Mouse (Mus musculus) kidney, embryonic 15.5 days (tissue): ENCODE measurements around the gene Gsk3b. TPM values are rescaled to one million over a fixed set of nuclear protein-coding genes. Genes with fewer than 3 reads are reported as not detected.

Experiments
- ATAC-seq: fragments of 200-750 bp; cut with Nextera tagmentation; replicated peaks from 2 replicates; pipeline ENCODE4 v1.8.0; 2017; ENCODE audit warnings: moderate TSS enrichment; ENCODE audit not compliant: low FRiP score
- H3K27ac ChIP-seq: fragments of 300-500 bp; sonication (generic); 2 replicates; pipeline ENCODE4 v1.5.1; 2015; ENCODE audit warnings: mild to moderate bottlenecking, inconsistent platforms
- H3K27me3 ChIP-seq: fragments of 300-500 bp; sonication (generic); 2 replicates; pipeline ENCODE4 v1.6.1; 2015; ENCODE audit warnings: inconsistent platforms
- H3K36me3 ChIP-seq: fragments of 300-500 bp; sonication (generic); 2 replicates; pipeline ENCODE4 v1.6.1; 2015; ENCODE audit warnings: inconsistent platforms
- H3K4me1 ChIP-seq: fragments of 300-500 bp; sonication (generic); 2 replicates; pipeline ENCODE4 v1.6.1; 2015; ENCODE audit warnings: inconsistent platforms
- H3K4me2 ChIP-seq: fragments of 300-500 bp; sonication (generic); 2 replicates; pipeline ENCODE4 v1.6.1; 2015; ENCODE audit warnings: moderate library complexity, mild to moderate bottlenecking, inconsistent platforms
- H3K4me3 ChIP-seq: fragments of 300-500 bp; sonication (generic); replicated peaks from 2 replicates; pipeline ENCODE4 v1.5.1; 2015; ENCODE audit warnings: mild to moderate bottlenecking, inconsistent platforms
- H3K9ac ChIP-seq: fragments of 300-500 bp; sonication (generic); 2 replicates; pipeline ENCODE4 v1.6.1; 2015; ENCODE audit warnings: mild to moderate bottlenecking, inconsistent platforms
- H3K9me3 ChIP-seq: fragments of 300-500 bp; sonication (generic); replicated peaks from 2 replicates; pipeline ENCODE4 v1.6.1; 2016; ENCODE audit warnings: inconsistent platforms
- WGBS: fragments of 180-500 bp; shearing (Covaris S2); methylation state at CpG from one replicate; pipeline ENCODE4 v1.1.7; 2015; ENCODE audit warnings: mixed read lengths; 5-methylcytosine and 5-hydroxymethylcytosine counted together
- polyA plus RNA-seq: library from polyadenylated mRNA; unstranded; fragments of >200 nt; fragmentation: Nextera tagmentation; extraction: Ambion mirVana; gene quantifications from 2 replicates; pipeline ENCODE4 v1.2.1, GENCODE M21; 2015

Gene Gsk3b
- polyA plus RNA-seq, 1 experiment from 2014 or later, result 58.4 TPM

DNA sequence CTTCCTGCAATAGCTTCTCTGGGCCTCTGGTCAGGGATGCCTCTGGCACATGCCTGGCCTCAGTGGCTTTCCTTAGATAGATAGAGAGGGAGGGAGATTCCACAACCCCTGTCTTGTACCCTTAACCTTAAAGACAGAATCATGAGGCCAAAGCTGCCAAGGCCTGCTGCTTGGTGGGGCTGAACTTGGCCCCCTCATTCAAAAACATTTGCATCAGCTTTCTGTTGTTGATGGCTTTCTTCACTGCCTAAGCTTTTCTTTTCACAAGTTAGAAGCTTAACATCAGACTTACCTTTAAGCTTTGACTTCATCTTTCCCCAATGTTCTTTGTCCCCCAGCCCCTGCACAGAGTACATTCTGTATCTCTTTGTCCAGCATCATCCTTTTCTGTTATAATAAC lies 61.8 kb downstream of the Gsk3b start:
- Histone ChIP-seq H3K36me3 (peaks cover 29% of the 10 kb centered on the region; the same call in 1 of the 2 replicates), H3K27ac (no peak overlapping the region), H3K4me2 (no peak overlapping the region), H3K4me3 (no peak overlapping the region), H3K4me1 (no peaks in the 10 kb centered on the region), H3K9me3 (no peaks in the 10 kb centered on the region), H3K27me3 (no peaks in the 10 kb centered on the region), H3K9ac (no peak overlapping the region)
- ATAC-seq, result no peak

DNA sequence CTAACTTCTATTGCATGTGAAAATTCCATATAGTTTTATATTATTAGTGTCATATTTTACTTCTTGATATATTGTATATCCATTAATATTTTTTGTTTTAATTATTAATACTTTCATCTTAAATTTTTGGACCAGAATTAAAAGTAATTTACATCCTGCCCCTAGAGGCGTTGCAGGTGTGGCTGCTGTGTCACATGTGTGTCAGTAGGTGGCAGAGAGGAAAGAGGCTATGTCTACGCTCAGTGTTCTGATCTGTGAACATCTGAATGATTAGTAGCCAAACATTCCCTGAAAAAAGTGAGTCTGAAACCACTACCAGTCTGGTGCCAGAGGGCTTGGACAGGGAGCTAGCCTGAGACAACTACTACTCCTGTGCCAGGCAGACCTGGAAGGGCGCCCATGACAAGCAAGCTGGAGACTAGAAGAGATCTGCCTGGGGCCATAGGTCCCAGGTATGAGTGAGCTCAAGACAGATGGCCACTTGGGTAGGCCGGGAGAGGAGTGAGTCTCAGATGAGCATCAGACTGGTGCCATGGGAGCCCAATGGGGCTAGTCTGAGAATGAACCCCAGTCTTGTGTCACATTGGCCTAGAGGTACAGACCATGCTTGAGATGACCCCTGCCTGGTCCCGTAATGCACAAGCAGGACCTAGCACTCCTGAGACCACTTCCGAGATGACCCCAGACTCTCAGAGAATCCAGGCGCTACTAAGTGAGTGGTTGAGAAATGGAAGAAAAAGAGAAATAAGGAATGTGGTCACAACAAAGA lies 69.2 kb downstream of the Gsk3b start:
- Histone ChIP-seq H3K9ac (no peak overlapping the region), H3K4me2 (no peak overlapping the region), H3K27me3 (no peaks in the 10 kb centered on the region), H3K9me3 (no peaks in the 10 kb centered on the region), H3K27ac (no peak overlapping the region), H3K4me1 (no peaks in the 10 kb centered on the region), H3K36me3 (peaks cover 13% of the 10 kb centered on the region; the same call in 1 of the 2 replicates), H3K4me3 (no peak overlapping the region)
- peak; percentile 43; the same call in 1 of the 2 replicates for ATAC-seq
- 90% methylated on average over 7 of the region's 7 CpGs for WGBS

DNA sequence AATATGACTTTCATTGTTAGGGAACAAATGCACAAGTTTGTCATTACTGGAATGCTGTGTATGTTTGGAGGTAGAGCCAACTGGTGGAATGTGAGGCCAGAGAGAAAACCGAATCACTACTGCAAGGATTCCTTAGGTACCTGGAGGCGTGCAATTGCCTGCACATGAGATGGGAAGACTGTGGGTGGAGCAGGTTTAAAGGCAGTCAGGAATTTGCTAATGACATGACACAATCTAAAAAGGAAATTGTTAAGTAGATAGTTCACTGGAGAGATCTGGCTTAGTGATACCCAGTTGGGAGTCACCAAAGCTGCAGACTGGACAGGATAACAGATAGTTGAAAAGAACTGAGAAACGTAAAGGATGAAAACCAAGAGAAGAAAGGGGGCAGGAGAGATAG lies 73.2 kb downstream of the Gsk3b start:
- Histone ChIP-seq H3K36me3 (peaks cover 7% of the 10 kb centered on the region; the same call in 1 of the 2 replicates), H3K9me3 (no peaks in the 10 kb centered on the region), H3K4me3 (no peak overlapping the region), H3K27me3 (no peaks in the 10 kb centered on the region), H3K27ac (no peak overlapping the region), H3K4me1 (no peaks in the 10 kb centered on the region), H3K9ac (no peak overlapping the region), H3K4me2 (no peak overlapping the region)
- no peak for ATAC-seq
- 67% methylated on average over 3 of the region's 3 CpGs for WGBS

DNA sequence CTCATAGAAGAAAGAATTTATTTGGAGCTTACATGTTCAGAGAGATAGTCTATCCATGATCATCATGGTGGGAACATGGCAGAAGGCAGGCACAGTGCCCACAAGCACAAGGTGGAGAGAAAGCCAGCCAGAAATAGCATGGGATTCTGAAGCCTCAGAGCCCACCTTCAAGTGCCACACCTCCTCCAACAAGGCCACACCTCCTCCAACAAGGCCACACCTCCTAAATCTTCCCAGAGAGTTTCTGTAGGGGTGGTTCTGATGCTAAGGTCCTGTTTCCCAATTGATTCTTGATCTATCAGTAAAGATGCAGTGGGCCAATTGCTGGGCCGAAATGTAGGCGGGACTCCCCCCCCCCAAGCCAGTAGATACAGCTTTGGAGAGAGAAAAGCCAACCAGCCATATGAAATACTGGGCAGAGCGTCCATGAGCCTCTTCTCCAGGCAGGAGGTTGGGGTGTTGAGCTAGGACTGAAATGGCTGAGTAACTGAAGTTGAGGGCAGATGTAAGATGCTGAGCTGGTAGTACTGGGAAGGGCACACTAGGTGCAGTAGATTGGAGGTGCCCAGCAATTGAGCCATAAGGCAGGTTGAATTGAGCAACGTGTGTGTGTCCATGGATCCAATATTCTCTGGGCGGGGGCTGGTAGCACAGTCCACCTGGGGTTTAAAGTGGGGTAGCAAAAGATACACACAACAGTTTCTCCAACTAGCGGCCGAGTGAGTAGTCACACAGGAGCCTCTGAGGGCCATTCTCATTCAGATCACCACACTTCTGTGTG lies 76.2 kb downstream of the Gsk3b start:
- H3K27ac ChIP-seq, result no peak overlapping the region
- H3K36me3 ChIP-seq, result peaks cover 4% of the 10 kb centered on the region; the same call in 1 of the 2 replicates
- no peak overlapping the region for H3K9ac ChIP-seq
- H3K27me3 ChIP-seq, result no peaks in the 10 kb centered on the region
- no peak overlapping the region for H3K4me2 ChIP-seq
- no peak overlapping the region for H3K4me3 ChIP-seq
- no peak for ATAC-seq
- H3K9me3 ChIP-seq, result no peaks in the 10 kb centered on the region
- H3K4me1 ChIP-seq, result no peaks in the 10 kb centered on the region
- WGBS, result 91% methylated on average over 7 of the region's 7 CpGs

DNA sequence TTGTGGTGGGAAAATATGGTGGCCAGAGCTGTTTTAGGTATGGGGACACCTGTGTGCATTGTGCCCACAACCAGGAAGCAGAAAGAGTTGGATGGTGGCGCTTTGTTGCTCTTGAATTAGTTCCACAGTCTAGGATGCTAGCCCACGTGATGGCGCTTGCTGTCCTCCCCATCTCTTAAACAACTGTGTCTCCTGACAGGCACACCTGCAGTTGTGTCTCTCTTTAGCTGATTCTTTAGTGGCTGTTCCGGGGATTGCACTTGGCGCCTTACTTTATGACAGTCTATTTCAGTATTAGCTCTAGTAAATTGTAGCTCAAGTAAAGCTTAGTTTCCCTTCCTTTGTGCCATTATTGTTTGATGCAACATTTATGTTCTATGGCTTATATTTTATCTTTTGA lies 80.2 kb downstream of the Gsk3b start:
- 89% methylated on average over 5 of the region's 5 CpGs for WGBS
- Histone ChIP-seq H3K27ac (no peak overlapping the region), H3K4me3 (no peak overlapping the region), H3K9ac (no peak overlapping the region), H3K4me1 (no peaks in the 10 kb centered on the region), H3K4me2 (no peak overlapping the region), H3K9me3 (no peaks in the 10 kb centered on the region), H3K36me3 (peaks cover 19% of the 10 kb centered on the region), H3K27me3 (no peaks in the 10 kb centered on the region)
- no peak for ATAC-seq

DNA sequence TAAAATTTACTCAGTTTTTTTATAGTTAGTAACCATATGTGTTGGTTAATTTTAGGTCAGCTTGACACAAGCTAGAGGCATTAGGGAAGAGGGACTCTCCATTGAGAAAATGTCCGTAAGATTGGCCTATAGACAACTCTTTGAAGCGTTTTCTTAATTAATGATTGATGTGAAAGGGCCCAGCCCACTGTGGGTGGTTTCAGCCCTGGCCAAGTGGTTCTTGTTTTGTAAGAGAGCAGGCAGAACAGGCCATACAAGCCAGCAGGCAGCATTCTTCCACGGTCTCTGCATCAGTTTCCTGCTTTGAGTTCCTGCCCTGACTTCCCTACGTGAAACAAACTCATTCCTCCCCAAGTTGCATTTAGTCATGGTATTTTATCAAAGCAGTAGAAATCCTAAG lies 90.3 kb downstream of the Gsk3b start:
- WGBS, result 89% methylated on average over 4 of the region's 4 CpGs
- Histone ChIP-seq H3K4me2 (no peak overlapping the region), H3K9me3 (no peaks in the 10 kb centered on the region), H3K9ac (no peak overlapping the region), H3K27ac (no peak overlapping the region), H3K4me1 (no peaks in the 10 kb centered on the region), H3K36me3 (peaks cover 22% of the 10 kb centered on the region), H3K4me3 (no peak overlapping the region), H3K27me3 (no peaks in the 10 kb centered on the region)
- no peak for ATAC-seq

DNA sequence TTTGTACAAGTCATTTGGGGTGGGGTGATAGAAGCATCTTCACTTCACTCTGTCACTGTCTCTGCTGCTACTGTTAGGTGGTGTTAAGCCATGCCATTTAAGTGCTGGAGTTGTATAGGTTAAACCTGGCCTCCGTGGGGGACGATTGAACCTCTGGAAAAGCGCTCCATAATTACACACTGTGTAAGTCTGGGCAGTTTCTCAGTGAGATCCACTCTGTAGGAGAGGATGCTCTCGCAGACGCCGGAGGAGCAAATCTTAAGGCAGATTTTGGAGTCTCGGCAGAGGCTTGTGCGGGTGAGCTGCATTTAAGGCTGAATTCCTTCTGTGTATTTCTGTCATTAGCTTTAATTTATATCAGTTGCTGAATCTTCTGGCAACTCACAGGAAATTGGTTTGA lies 92.6 kb downstream of the Gsk3b start:
- Histone ChIP-seq H3K4me3 (no peak overlapping the region), H3K4me2 (no peak overlapping the region), H3K36me3 (peaks cover 33% of the 10 kb centered on the region), H3K9ac (no peak overlapping the region), H3K9me3 (no peaks in the 10 kb centered on the region), H3K27ac (no peak overlapping the region), H3K27me3 (no peaks in the 10 kb centered on the region), H3K4me1 (no peaks in the 10 kb centered on the region)
- ATAC-seq, result no peak
- WGBS, result 83% methylated on average over 8 of the region's 8 CpGs

DNA sequence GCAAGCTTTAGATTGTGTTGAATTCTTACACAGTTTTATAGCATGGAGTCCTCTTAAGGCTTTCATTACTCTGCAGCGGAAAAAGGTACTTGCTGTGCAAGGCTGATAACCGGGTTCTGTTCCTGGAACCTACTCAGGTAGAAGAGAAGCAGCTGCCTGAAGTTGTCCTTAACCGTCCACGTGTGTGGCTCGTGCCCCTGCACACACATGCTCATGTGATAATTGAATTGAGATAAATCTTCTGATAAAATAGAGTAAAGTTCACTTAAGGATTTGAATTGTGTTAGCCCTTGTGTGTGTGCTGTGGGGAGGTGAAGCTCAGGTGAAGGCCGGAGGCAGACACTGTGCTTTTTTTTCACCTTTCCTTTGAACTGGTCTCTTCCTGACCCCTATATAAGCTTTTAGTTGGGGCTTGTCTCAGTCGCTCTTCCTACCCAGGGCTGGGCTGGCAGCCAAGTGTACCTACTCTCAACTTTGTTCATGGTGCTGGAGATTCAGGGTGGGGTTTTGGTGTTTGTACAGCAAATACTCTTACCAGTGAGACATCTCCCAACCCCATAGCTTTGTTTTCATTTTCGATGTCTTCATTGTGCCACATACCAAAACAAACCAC lies 96.0 kb downstream of the Gsk3b start:
- Histone ChIP-seq H3K9ac (no peak overlapping the region), H3K9me3 (no peaks in the 10 kb centered on the region), H3K27ac (no peak overlapping the region), H3K36me3 (peaks cover 38% of the 10 kb centered on the region), H3K4me3 (no peak overlapping the region), H3K27me3 (no peaks in the 10 kb centered on the region), H3K4me2 (no peak overlapping the region), H3K4me1 (no peaks in the 10 kb centered on the region)
- no peak for ATAC-seq
- WGBS, result 87% methylated on average over 8 of the region's 8 CpGs

DNA sequence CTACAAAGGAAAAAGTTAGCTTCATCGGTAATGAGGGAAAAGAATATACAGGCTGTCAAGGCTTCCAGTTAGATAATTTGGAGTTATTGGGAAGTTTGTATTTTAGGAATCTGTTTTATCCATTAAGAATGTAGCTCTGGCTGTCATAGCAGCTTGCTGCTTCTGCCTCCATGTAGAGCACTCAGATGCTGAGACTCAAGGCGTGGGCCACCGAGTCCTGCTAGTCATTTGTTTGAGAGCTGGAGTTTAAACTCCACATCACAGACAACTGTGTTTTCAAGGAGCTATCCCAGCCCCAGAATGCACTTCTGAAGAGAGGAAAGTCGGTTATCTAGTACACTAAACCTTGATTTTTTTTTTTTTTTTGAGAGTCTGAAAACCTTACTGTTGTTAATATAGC lies 101.2 kb downstream of the Gsk3b start:
- 93% methylated on average over 4 of the region's 4 CpGs for WGBS
- Histone ChIP-seq H3K4me3 (no peak overlapping the region), H3K36me3 (peaks cover 60% of the 10 kb centered on the region), H3K4me1 (no peaks in the 10 kb centered on the region), H3K9me3 (no peaks in the 10 kb centered on the region), H3K4me2 (no peak overlapping the region), H3K9ac (no peak overlapping the region), H3K27me3 (no peaks in the 10 kb centered on the region), H3K27ac (no peak overlapping the region)
- ATAC-seq, result no peak

DNA sequence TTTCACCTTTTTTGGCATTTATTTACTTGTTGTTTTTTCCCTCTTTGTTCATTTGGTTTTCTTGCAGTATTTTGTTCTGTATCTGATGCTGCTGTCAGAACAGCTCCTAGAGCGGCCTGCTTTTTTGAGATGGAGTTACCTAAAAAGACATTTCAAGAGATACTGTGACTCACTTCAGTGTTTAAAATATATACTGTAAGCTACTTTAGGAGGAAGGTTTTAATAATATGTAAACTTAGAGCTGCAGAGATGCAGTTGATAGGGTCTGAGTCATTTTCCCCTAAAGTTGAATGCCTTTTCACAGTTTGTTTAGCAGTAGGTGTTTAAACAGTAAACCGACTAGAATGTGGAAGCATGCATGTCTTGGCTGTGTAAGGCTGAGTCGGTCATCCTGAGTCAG lies 101.7 kb downstream of the Gsk3b start:
- Histone ChIP-seq H3K4me2 (no peak overlapping the region), H3K27ac (no peak overlapping the region), H3K4me1 (no peaks in the 10 kb centered on the region), H3K36me3 (peaks cover 64% of the 10 kb centered on the region), H3K4me3 (no peak overlapping the region), H3K9me3 (no peaks in the 10 kb centered on the region), H3K27me3 (no peaks in the 10 kb centered on the region), H3K9ac (no peak overlapping the region)
- 87% methylated on average over 3 of the region's 3 CpGs for WGBS
- ATAC-seq, result no peak

DNA sequence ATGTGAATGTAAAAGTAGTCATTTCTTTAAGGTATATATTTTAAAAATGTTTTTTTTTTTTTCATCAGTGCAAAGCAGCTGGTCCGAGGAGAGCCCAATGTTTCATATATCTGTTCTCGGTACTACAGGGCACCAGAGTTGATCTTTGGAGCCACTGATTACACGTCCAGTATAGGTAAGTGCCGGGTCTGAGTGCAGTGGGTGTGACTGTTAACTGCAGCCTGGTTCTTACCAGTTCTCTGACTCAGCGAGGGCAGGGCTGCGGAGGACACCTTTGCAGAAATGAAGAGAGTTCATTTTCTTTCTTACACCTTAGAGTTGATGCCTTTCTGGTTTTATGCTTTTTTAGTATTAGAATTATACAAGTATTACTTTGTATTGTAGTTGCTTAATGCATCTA lies 102.7 kb downstream of the Gsk3b start:
- H3K27ac ChIP-seq, result no peak overlapping the region
- no peak for ATAC-seq
- no peaks in the 10 kb centered on the region for H3K9me3 ChIP-seq
- no peak overlapping the region for H3K4me3 ChIP-seq
- WGBS, result 88% methylated on average over 6 of the region's 6 CpGs
- H3K36me3 ChIP-seq, result peaks cover 66% of the 10 kb centered on the region
- no peak overlapping the region for H3K4me2 ChIP-seq
- no peak overlapping the region for H3K9ac ChIP-seq
- H3K4me1 ChIP-seq, result no peaks in the 10 kb centered on the region
- no peaks in the 10 kb centered on the region for H3K27me3 ChIP-seq

DNA sequence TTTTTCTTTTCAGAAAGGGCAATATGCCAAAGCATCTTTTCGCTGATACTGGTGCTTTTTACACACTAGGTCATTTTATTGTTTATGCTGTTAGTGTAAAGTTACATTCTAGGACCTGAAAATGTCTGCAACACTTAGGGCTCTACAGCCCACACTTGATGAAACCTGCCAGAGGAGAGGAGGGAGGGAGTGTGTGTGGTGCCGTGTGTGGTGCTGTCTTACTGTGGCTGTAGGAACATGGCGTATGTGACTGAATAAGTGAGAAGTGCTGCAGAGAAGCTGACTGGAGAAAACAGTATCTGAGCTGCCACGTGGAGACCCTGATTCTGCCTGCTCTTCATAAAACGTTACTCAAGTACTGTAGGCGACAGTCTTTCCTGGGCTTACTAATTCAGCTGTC lies 103.8 kb downstream of the Gsk3b start:
- Histone ChIP-seq H3K36me3 (peaks cover 69% of the 10 kb centered on the region), H3K27ac (no peak overlapping the region)
- 87% methylated on average over 6 of the region's 6 CpGs for WGBS

More for the DNA sequence above, 103.8 kb downstream of the Gsk3b start:
- H3K27me3 ChIP-seq, result no peaks in the 10 kb centered on the region
- H3K4me2 ChIP-seq, result no peak overlapping the region
- no peak overlapping the region for H3K4me3 ChIP-seq
- no peaks in the 10 kb centered on the region for H3K9me3 ChIP-seq
- no peak overlapping the region for H3K9ac ChIP-seq
- H3K4me1 ChIP-seq, result no peaks in the 10 kb centered on the region
- ATAC-seq, result no peak
